Mouse (Mus musculus) lung, postnatal 10 days (tissue): ENCODE data around the gene Upk1b.

Experiments used
- DNase-seq: peaks from one replicate; pipeline ENCODE4 v3.0.0; 2021

The Upk1b gene

GRCm38 (mm10) chr16:38760834-38761375, 39.2 kb downstream of the Upk1b start:
- no peak for DNase-seq

- no peak for DNase-seq
Measured at GRCm38 (mm10) chr16:38760239-38760638, 39.9 kb downstream of the Upk1b start.

GRCm38 (mm10) chr16:38758104-38758861, 41.8 kb downstream of the Upk1b start:
- peak; percentile 79 for DNase-seq

- no peak for DNase-seq
Measured at GRCm38 (mm10) chr16:38757626-38758025, 42.5 kb downstream of the Upk1b start.

- DNase-seq: no peak
Measured at GRCm38 (mm10) chr16:38756572-38756971, 43.6 kb downstream of the Upk1b start.

GRCm38 (mm10) chr16:38756177-38756503, 44.0 kb downstream of the Upk1b start:
- peak; percentile 89 for DNase-seq

- DNase-seq: no peak
Measured at GRCm38 (mm10) chr16:38755452-38756176, 44.5 kb downstream of the Upk1b start.

- no peak for DNase-seq
Measured at GRCm38 (mm10) chr16:38753631-38754030, 46.5 kb downstream of the Upk1b start.

GRCm38 (mm10) chr16:38750803-38751202, 49.3 kb downstream of the Upk1b start:
- no peak for DNase-seq

GRCm38 (mm10) chr16:38743941-38744673, 56.0 kb downstream of the Upk1b start:
- peak; percentile 64 for DNase-seq

GRCm38 (mm10) chr16:38742659-38743131, 57.4 kb downstream of the Upk1b start:
- DNase-seq: peak; percentile 43

GRCm38 (mm10) chr16:38742113-38742658, 57.9 kb downstream of the Upk1b start, which contains the start of gene B4galt4:
B4galt4 (plus strand) TSS chr16:38742264.
- DNase-seq: peak; percentile 89

- DNase-seq: no peak
Measured at GRCm38 (mm10) chr16:38741204-38741903, 58.8 kb downstream of the Upk1b start.

- DNase-seq: peak; percentile 65
Measured at GRCm38 (mm10) chr16:38730921-38731320, 69.2 kb downstream of the Upk1b start.

GRCm38 (mm10) chr16:38729610-38730288, 70.4 kb downstream of the Upk1b start:
- DNase-seq: peak; percentile 77

GRCm38 (mm10) chr16:38729139-38729538, 71.0 kb downstream of the Upk1b start:
- DNase-seq: peak; percentile 16

GRCm38 (mm10) chr16:38728576-38729132, 71.5 kb downstream of the Upk1b start:
- no peak for DNase-seq

GRCm38 (mm10) chr16:38724974-38725373, 75.2 kb downstream of the Upk1b start:
- DNase-seq: peak; percentile 77

GRCm38 (mm10) chr16:38724256-38724655, 75.9 kb downstream of the Upk1b start:
- DNase-seq: peak; percentile 42
